Mouse (Mus musculus): ENCODE measurements at regions not wholly inside any gene's neighbourhood (a gene's known extent, or its start where the extent isn't known, plus 50 kb on each side); places are given as distances from the start of the nearest gene placed in this dataset.

DNA sequence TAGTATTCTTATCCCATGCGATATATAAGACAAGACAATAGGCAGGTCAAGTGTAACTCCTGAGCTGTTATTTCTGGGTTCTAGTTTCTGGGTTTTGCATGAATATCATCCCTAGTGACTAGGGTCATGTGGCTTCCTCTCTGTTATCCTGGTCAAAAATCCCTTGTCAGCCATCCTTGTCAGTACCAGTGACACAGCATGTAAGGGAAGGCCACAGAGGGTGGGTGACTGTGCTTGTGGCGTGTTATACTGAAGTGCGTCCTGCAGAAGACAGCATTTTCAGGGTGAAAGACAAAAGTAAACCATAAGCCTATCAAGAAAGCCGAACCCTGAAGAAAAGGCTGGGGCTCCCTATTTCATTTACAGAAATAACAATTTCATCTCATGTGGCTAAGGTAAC, 50.7 kb upstream of the Echdc3 start:
- peak; percentile 73 for DNase-seq

DNA sequence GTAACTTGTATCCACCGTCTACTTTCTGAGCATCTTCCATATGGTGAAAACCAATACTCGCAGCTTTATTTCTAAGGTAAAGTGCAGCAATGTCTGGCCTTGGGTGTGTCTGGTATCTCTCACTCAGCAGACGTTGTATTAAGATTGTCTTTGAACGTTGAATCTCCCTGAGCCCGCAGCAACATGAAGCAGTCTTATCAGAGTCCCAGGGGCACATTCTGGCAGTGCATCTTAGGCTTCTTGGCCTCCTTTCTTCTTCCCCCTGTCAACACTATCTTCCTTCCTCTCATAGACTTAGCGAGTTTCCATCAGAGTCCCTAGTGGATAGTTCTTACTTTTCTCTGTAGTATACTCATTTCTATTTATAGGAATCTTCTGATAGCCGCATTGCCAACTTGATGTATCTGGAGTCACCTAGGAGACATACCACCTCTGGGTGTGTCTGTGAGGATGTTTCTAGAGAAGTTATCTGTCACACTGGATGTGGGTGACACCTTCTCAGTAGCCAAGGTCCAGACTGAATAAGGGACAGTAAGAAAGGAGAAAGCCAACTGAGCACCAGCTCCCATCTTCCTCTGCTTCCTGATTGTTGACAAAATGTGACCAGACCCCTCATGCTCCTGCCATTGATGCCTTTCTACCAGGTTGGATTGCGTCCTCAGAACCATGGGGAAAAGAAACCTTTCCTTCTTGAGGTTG, 51.4 kb upstream of the Echdc3 start:
- peak; percentile 71 for DNase-seq

DNA sequence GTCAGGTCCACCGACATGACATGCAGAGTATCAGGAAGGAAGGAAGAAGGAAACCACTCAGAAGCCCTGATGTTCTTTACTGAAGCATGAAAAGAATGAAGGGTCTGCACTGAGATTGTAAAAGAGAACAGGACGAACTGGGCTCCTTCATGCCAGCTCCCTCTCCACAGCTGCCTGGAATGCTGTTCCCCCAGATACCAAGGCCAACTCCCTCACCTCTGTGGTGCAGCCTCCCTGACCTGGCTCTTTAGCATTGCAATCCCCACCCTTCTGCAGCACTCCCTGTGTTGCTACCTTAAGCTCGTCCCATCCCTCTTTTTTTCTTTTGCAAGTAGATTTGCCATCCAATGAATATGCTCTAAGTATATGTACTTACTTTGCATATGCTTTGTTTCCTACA, 52.3 kb upstream of the Echdc3 start:
- peak; percentile 75 for DNase-seq

DNA sequence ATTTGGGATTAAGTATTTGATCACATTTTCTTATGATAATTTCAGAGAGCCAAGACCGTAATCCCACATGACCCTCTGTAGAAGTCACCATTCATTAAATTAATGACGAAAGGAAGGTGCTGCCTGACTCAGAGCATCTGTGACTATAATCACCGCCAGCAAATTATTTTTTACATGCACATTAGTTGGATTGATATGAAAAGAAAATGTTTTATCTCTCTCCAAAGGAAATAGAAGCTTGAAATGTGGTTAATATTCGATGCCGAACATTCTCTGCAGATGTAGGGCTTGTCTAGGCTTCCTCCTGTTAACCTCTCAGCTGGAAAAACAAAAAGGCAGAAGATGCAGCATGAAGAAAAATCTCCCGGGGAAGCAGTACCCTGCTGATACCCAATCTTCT, 54.2 kb upstream of the Echdc3 start:
- no peak for DNase-seq

DNA sequence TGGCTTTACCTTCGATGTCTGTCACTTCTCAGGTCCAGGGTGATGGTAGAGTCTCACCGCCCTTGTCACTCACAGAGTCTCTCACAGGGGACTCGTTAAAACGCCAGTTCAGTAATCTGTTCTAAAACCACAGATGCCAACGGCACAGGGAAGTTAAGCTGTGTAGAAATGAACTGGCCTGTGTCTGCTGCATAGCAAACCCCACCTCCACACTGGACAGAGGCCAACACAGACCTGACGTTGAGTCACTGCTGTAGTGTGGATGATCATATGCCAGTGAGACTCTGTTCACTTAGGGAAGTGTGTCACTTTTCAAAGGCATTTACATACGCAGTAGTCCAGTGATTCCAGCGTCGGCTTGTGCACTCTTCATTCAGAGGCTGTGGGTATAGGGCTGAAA, 54.7 kb upstream of the Echdc3 start:
- DNase-seq: peak; percentile 96

DNA sequence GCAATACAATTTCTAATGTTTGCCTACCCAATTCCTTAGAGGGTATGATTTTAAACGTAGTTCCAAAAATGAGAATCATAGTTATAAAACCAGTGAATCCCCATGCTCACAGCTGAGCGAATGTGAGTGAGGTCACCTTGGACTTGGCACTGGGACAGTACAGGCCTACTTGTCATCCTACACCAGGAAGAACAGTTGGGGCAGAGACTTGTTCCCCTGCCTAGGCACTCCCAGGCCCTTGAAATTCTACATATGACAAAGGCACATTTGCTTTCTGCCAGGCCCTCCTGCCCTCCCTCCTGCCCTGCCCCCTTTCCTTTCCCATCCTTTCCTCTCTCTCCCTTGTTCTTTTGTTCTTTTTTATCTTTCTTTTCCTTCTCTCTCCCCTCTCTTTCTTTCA, 50.0 kb upstream of the Usp6nl start:
- peak; percentile 86 for DNase-seq

All from heart, adult 11 months (tissue).